Mouse (Mus musculus): ENCODE measurements at regions not wholly inside any gene's neighbourhood (a gene's known extent, or its start where the extent isn't known, plus 50 kb on each side); places are given as distances from the start of the nearest gene placed in this dataset.
"Not testable (repeated sequence)": the region's sequence is repeated elsewhere in the genome, so short reads cannot be mapped to it uniquely, and the experiment has no call there.

DNA sequence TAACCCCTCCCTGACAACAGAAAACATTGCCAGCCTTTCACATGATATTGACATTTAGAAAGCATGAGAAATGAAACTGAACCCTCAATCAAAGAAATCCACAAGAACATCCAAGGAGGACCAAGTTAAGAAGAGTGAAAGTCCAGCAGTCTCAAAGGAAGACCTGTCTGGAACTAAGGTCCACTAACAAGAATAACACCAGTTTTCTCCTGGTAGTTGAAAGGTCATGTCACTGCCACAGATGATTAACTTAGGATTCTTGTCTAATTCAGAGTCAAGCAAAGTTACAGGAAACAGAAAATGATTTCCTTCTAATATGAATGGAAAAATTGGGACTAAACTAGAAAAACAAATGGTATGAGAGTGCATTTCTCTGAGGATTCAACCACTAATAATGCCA lies 790.7 kb downstream of the Cypt12 start:
- DNase-seq (ENCODE audit: low spot score in 2 of 2) = no peak

DNA sequence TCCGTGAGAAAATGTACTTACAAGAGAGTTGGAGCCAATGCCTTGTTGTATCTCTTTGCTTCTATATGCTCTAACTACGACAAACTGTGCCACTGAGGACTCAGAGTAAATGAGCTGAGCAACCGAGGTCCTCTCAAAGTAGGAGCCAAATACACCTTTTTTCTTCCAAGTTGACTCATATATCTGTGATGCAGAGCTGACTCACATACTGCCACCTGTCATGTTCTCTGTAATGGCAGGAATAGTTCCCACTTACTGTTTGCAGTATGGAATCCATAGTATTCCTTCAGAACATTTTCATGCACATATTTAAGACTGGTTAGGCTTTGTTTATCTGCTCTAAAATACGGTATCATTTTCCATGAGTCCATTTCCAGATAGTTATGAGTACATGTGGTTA lies 792.1 kb downstream of the Cypt12 start:
- DNase-seq (ENCODE audit: low spot score in 2 of 2) = no peak

DNA sequence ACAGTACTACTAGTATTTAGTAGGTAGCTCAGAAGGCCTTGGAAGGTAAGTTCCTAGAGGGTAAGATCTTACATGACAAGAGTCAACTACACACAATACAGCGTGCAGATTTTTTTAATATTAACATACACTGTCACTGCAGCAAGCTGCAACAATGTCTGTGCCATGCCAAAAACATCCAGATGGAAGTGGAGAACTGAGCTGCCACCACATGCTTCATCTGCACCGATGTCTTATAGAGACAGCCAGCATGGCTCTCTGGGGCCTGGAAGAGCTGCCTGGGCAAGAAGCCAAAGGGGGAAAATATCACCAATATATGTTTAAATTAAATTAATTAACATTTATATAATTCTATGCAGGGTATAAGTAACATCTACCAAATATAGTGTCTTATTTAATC lies 795.3 kb downstream of the Cypt12 start:
- no peak for DNase-seq (ENCODE audit: low spot score in 2 of 2)

DNA sequence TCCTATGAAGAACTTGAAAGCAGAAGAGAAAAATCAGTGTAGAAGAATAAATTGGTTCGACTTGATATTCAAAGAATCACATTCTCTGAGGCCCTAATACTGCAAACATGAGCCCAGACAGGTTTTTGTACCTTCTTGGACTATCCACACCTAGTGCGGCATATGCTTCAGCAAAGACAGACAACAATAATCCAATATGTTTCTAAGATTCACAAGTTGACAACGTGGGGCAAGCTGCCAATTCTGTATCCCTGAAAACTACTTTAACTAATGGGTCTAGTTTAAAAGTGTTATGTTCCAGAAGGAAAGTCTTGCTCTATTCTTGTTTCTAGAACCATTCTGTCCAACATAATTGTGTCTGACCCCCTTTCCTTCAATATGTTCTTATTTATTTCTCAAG lies 796.0 kb downstream of the Cypt12 start:
- no peak for DNase-seq (ENCODE audit: low spot score in 2 of 2)

DNA sequence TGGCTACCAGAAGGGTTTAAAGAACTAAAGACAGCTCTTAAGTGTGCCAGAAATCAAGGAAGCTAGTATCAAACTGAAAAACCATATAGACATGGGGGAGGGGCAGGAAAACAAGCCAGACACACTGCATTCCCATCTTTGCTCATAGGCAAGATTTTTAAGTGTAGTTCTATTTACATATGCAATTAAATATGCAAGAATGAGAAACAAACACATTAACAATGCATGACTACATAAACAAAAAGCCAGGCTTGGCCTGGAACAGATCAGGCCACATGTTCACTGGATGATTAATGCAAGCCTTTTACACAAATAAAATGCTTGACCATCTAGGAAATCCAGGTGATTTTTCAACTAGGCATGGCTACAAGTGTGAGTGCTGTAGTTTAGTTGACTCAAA lies 798.0 kb downstream of the Cypt12 start:
- DNase-seq (ENCODE audit: low spot score in 2 of 2) = no peak

DNA sequence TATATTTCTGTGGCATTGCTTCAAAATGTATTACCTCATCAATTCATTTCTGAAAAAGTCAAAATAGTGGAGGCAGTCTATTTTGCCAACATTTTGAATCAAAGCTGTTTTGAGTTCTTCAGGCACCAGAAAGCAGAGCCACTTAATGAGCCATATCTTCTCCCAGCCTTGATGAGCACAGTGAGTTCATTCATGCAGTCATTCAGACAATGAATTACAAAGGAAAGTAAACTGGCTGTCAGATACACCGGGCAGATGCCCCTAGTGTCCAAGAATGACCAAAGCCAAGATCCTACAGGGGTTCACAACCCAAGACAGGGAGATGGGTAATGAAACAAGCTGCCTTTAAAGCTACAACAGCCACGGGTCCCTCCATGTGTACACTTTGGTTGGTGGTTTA lies 798.7 kb downstream of the Cypt12 start:
- DNase-seq (ENCODE audit: low spot score in 2 of 2) = no peak

DNA sequence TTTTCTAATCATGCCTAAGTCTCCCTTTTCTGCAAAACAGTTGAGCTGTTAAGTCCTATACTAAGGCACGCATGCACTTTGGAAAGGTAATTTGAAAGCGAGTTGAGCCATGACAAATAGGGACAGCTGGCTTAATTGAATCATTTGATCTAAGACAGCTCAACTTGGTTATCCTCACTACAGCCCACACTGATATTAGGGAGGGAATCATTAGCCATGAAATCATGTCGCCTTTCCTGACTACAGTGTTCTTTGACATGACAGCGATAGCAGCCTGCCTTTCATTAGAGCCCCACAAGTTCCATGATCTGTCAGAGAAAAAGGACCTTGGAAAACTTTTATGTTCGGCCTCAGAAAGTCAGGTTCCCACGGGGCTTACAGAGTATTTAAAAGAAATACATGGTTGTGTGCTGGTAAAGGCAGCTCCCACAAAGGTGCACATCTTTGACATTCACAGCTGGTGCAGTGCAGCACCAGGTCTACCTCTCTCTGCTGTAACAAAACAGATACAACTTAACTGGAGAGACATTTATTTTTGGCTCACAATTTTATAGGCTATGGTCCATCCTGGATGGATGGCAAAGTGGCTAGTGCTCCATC lies 803.5 kb downstream of the Cypt12 start:
- DNase-seq (ENCODE audit: low spot score in 2 of 2) = no peak

DNA sequence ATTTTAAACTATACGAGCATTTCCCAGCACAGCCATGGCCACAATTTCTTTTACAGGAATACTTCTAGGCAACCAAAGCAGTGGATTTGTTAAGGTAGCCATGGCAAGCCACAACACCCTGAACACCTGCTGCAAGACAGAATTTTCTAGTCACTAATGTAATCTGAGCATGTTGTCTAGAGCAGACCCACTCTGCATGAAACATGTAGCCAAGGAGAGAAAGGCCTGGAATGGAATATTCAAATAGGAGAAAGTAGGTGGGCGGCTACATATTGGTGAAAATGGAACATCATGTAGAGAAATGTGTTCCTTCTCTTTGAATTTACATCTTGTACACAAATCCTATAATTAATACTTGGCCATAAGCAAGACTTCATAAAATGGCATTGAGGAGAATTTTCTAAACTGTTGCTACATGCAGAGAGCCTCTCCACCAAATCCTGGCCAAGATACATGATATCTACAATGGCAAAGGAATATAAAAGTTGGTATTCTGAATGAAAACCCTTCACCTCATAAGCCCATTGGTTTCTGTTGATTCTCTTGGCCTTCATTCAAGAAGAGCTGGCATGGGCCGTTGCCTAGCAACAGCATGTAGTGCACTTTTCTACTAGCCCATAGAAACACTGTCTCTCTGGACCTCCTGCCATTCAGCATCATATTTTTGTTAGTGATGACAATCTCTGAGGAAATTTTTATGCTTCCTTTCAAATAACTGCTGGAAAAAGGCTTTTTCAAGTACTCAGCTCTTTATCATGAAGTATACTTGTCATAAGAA lies 816.3 kb downstream of the Cypt12 start:
- peak in 1 of 2 experiments; percentile 15 for DNase-seq (ENCODE audit: low spot score in 2 of 2)

DNA sequence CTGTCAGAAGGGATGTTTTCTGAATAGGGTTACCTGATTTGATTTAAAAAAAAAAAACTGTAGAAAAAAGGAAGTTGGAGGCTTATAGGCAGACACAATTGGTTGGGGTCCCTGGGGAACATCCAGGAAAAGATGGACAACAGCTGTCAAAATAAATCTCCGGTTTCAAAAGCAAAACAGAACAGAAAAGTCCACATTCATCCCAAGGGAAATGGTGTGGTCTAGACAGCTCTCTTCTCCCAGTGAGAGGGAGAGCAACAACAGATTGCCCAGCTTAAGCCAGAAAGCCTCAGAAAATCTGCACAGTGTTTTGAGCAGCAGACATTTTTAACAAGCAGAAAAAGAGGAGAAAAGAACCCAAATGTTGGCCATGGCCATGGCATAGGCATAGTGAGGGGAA lies 830.3 kb downstream of the Cypt12 start:
- no peak for DNase-seq (ENCODE audit: low spot score in 2 of 2)

DNA sequence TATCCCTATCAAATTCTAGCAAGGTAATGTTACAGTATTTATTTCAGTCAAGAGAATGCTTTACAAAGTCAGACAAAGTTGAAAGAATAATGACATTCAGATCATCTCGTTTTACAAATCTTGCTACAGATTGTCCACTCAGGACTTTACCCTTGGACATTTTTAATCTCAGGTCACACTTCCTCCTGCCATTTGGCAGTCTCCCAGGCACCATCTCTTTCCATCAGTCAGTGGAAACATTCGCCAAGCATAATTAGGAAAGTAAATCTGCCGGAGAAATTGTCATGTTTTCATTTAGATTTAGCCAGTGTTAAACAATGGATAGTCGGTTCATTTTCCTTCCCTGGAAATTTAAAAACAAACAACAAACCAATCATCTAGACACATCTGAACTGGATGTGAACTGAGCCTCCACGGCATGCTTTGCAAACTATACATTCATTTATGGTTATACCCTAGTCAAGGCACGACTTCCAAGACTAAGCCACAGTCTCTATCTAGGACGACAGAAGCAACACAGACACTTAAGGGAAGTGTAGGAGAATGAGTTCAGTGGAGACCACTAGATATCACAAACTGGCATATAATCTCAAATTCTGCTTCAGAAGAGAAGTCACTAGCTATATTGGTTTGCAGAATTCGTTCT lies 839.4 kb downstream of the Cypt12 start:
- no peak for DNase-seq (ENCODE audit: low spot score in 2 of 2)

DNA sequence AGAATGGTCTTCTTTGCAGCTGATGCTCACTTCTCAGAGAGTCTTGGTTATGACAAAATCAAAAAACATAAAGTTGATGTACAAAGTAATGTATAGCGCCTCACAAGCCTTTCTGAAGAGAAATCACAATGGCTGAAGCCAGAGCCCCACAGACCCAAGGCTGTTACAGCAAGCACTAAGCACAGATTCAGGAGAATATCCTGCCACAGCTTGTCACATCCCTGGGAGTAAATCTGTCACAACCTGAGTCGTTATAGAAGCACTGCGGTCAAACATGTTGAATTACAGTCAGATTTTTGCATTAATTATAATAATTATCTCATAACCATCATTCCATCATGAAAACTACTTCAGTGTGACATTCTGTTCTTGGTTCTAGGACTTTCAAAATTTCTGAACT lies 825.7 kb downstream of the 1700064H15Rik start:
- DNase-seq (ENCODE audit: low spot score in 2 of 2) = no peak

DNA sequence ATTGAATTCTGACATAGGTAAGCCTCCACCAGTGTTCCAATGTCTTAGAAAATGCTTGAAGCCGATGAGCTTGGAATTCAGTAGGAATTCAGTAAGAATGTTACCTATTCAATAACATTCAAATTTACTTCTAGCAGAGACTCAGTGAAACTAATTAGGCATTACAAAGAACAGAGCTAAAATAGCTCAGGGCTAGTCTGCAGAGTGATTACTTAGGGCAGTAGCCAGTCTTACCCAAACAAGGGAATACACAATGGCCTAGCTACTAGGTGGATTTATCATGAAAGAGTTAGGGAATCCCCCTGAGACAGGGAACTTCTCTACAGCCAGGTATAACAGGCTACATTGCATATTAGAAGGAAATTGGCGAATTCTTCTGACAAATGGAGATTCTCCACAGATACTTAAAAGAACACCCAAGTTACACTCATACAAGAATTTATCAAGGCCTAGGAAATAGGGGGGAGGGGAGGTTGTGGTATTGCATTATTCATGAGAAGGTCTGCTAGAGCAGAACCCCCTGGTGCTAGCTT lies 799.6 kb downstream of the 1700064H15Rik start:
- DNase-seq (ENCODE audit: low spot score in 2 of 2) = not testable (repeated sequence)

DNA sequence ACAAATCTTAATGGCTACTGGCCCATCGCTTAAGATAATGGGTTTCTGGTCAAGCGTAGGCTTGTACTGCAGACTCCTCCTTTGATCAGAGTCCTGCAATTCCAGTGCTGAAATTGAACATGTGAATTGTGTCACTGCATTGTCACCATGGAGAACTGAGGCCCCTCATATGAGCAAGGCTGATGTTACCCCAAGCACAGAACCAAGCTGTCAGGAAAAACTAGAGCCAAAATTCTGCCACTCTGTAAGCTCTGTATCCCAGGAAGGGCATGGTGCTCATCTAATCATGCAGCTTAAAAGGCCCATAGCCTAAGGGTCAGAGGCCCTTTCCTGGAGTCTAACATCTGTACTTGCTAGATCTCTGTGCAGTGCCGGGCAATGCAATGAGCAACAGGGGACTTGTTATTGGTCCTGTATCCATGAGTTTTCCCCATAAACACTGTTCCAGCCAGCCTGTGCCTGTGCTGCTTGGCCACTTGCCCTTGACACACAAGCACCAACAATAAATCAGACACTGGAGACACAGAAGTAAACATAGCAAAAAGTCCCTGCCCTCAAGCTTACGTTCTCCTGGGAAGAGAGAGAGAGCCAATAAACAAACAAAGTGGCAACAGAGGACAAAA lies 760.2 kb downstream of the 1700064H15Rik start:
- no peak for DNase-seq (ENCODE audit: low spot score in 2 of 2)

DNA sequence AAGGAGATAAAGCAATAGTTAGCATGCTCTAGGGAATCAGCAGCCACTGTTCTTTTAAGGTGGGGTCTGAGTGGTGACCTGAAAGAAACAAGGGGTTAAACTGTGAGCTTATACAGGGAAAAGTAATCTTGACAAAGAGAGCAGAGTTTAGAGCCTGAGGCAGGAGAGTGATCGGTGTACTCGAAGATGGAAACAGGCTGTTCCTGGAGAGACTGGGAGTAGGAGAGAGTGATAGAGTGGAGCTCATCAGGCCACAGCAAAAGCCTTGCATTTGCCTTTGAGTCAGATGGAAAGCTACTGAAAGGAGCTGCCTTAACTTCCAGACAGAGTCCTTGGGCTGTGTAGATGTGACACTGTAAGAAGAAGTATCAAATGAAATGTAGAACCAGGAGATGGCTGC lies 759.7 kb downstream of the 1700064H15Rik start:
- no peak for DNase-seq (ENCODE audit: low spot score in 2 of 2)

DNA sequence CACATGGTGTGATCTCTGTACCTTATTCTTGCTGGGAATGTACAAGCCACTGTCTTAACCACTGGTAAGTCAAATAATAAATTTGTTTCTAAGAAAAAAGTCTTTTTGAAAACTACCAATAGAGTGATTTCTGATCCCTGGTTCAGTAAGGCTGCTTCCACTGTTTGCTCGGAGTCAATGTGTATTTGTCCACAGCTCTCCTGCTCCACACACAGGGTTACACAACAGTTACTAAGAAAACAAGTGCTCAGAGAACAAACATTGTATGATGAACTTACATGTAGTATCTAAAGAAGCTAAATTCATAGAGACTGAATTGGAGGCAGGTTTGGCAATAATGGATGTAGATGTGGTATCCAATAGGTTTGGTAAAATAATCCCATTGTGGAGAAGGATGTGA lies 751.4 kb downstream of the 1700064H15Rik start:
- DNase-seq (ENCODE audit: low spot score in 2 of 2) = no peak

DNA sequence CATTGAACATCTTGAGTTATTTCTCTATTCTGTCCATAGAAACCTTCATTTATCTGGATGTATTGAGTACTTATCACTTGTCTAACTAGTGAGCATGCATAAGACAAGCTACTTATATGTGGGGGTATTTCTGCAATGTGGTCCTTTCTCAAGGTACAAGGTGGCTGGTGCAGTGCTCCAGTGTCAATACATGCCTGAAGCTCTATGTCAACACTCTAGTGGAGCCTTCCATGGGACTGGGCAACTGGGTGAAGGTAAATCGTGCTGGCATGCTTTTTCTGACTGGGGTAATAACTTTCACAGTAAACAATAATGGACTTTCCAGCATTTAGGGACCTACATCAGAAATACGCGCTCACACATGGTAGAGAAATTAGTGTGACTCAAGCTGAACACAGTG lies 750.9 kb downstream of the 1700064H15Rik start:
- DNase-seq (ENCODE audit: low spot score in 2 of 2) = no peak

DNA sequence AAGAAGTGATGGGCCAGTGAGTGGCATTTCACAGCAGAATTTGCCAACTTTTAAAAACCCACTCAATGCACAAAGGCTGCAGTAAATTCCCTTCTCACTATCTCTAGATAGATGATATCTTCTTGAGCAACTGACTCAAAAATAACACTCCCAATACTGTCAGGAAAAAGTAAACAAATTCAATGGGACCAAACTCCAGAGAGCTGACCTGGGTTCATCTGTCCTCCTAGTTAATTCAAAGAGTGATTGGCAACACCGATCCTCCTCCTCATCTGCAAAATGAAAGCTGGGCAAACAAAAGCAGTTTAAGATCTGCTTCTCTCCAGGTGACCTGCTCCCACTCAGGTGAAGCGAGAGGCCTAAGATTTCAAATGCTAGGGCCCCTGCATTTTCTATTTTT lies 747.3 kb downstream of the 1700064H15Rik start:
- no peak for DNase-seq (ENCODE audit: low spot score in 2 of 2)

DNA sequence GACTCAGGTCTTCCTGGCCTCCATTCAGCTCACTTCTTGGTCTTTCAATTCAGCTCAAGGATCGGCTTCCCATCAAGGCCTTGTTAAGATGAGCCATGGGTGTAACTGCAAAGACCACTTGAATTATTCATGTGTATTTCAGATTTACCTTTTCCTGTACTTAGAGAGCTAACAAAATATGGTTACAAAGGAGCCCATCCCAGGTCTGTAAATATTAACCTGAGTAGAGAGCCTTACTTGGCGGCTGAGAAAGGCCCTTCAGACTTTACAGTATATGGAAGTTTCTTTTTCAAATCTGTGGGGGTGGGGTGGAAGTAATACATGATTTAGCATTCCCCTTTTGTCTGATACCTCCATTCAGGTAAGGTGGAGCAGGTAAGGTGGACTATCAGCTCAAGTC lies 735.7 kb downstream of the 1700064H15Rik start:
- no peak for DNase-seq (ENCODE audit: low spot score in 2 of 2)

DNA sequence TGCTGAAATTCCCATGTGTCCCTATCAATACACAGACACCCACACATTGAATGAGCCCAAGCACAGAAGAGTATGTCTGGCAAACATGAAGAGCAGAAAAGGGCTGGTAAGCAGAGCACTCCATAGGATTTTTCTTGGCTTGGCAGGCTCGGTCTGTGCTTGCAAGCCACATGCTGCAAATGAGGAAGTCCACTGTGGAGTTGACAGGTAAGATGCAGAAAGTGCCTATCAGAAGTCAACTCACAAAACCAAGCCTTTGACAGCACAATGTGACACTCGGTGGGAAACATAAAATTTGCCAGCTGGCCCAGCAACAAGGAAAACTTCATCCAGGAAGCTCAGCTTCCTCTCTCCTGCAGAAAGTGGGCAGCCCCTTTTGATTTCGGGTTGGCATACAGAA lies 722.7 kb downstream of the 1700064H15Rik start:
- peak; percentile 5 to 8 for DNase-seq (ENCODE audit: low spot score in 2 of 2)

DNA sequence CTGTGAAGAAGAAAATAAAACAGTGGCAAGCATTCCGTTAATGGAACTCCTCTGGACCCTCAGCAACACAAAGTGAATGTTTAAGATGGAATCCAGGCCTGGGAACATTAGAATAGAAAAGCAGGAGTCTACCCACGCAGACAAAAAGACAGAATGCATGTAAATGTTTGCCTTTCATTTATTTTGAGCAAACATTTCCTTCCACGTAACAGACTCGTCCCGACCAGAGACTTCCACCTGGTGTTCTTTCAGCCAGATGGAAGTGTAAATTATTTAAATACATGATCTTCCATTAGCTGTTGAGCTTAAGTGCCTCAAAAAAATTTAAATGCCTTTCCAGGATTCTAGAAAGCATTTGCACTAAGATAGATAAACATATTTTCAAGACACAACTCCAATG lies 722.3 kb downstream of the 1700064H15Rik start:
- no peak for DNase-seq (ENCODE audit: low spot score in 2 of 2)

DNA sequence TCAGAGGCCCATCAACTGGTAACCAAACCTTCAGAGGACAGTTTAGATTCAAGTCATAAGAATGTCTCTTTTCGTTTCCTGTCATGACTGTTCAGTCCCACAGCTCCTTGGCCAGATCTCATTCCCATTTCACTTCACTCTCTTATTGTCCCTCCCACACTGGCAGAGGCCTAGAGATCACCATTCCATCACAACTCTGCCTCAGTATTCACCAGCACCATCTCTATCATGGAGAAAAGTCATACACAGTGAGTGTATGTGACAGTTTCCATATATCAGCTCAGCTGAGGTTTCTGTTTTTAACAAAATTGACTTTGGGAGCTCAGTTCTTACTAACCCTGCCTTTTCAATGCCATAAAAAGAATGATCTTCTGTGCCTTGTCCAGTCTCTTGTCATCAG lies 719.7 kb downstream of the 1700064H15Rik start:
- DNase-seq (ENCODE audit: low spot score in 2 of 2) = no peak

Measured in left cerebral cortex, adult 18-20 months (tissue).